Mouse (Mus musculus): ENCODE data around the gene Xpr1.

Xpr1 gene

GRCm38 (mm10) chr1:155416701-155417677 is at the start of gene Xpr1:
Gene Xpr1, minus strand, starts transcription at chr1:155417415.
- in situ Hi-C loops (cut with MboI, MseI), result no loop called here

- in situ Hi-C loops (cut with MboI, MseI), result no loop called here
These were observed 46.2 kb upstream of the Xpr1 start for GRCm38 (mm10) chr1:155463442-155463841.

- in situ Hi-C loops (cut with MboI, MseI), result no loop called here
These were observed 45.4 kb upstream of the Xpr1 start for GRCm38 (mm10) chr1:155462582-155462981.

GRCm38 (mm10) chr1:155457532-155457931 is 40.3 kb upstream of the Xpr1 start:
- in situ Hi-C loops (cut with MboI, MseI), result no loop called here

GRCm38 (mm10) chr1:155453180-155453579 is 36.0 kb upstream of the Xpr1 start:
- in situ Hi-C loops (cut with MboI, MseI), result no loop called here

- in situ Hi-C loops (cut with MboI, MseI), result no loop called here
These were observed 31.7 kb upstream of the Xpr1 start for GRCm38 (mm10) chr1:155448932-155449331.

GRCm38 (mm10) chr1:155447277-155447676 is 30.1 kb upstream of the Xpr1 start:
- in situ Hi-C loops (cut with MboI, MseI), result no loop called here

GRCm38 (mm10) chr1:155443115-155443514 is 25.9 kb upstream of the Xpr1 start:
- in situ Hi-C loops (cut with MboI, MseI), result no loop called here

GRCm38 (mm10) chr1:155442521-155443001 is 25.3 kb upstream of the Xpr1 start:
- in situ Hi-C loops (cut with MboI, MseI), result no loop called here

GRCm38 (mm10) chr1:155439551-155439950 is 22.3 kb upstream of the Xpr1 start:
- in situ Hi-C loops (cut with MboI, MseI), result no loop called here

GRCm38 (mm10) chr1:155438525-155438924 is 21.3 kb upstream of the Xpr1 start:
- in situ Hi-C loops (cut with MboI, MseI), result no loop called here

- in situ Hi-C loops (cut with MboI, MseI), result no loop called here
These were observed 12.1 kb upstream of the Xpr1 start for GRCm38 (mm10) chr1:155429304-155429703.

- in situ Hi-C loops (cut with MboI, MseI), result no loop called here
These were observed 10.1 kb upstream of the Xpr1 start for GRCm38 (mm10) chr1:155427126-155427865.

GRCm38 (mm10) chr1:155425743-155426315 is 8.6 kb upstream of the Xpr1 start:
- in situ Hi-C loops (cut with MboI, MseI), result no loop called here

GRCm38 (mm10) chr1:155425285-155425684 is 8.1 kb upstream of the Xpr1 start:
- in situ Hi-C loops (cut with MboI, MseI), result no loop called here

- in situ Hi-C loops (cut with MboI, MseI), result no loop called here
These were observed 6.6 kb upstream of the Xpr1 start for GRCm38 (mm10) chr1:155423801-155424200.

GRCm38 (mm10) chr1:155422022-155422421 is 4.8 kb upstream of the Xpr1 start:
- in situ Hi-C loops (cut with MboI, MseI), result no loop called here

GRCm38 (mm10) chr1:155416147-155416700 is 991 bp downstream of the Xpr1 start:
- in situ Hi-C loops (cut with MboI, MseI), result no loop called here

- in situ Hi-C loops (cut with MboI, MseI), result no loop called here
These were observed 1.8 kb downstream of the Xpr1 start for GRCm38 (mm10) chr1:155415421-155415820.

- in situ Hi-C loops (cut with MboI, MseI), result no loop called here
These were observed 4.5 kb downstream of the Xpr1 start for GRCm38 (mm10) chr1:155412705-155413104.

- in situ Hi-C loops (cut with MboI, MseI), result no loop called here
These were observed 8.6 kb downstream of the Xpr1 start for GRCm38 (mm10) chr1:155408577-155408966.
